Mouse (Mus musculus): ENCODE data around the gene Ncoa7.

GRCm38 (mm10) chr10:30743275-30743674, 59.9 kb downstream of the Ncoa7 start:
- TF ChIP-seq POLR2A (IDR thresholded peaks at IDR 0.05; ENCODE audit: low read depth, low read length) = no peak
- TF ChIP-seq CTCF (IDR thresholded peaks at IDR 0.05; ENCODE audit: extremely low read depth, insufficient read depth, insufficient read length, insufficient replicate concordance) = no peak

All from spleen, adult 2 months (tissue).